Mouse (Mus musculus) liver, embryonic 14.5 days (tissue): ENCODE measurements at regions not wholly inside any gene's neighbourhood (a gene's known extent, or its start where the extent isn't known, plus 50 kb on each side); places are given as distances from the start of the nearest gene placed in this dataset.

Experiments used
- ATAC-seq: fragments of 200-750 bp; cut with Nextera tagmentation; 2 replicates; pipeline ENCODE4 v1.8.0; 2017; ENCODE audit warnings: moderate number of reproducible peaks, mild to moderate bottlenecking, moderate library complexity; ENCODE audit not compliant: insufficient read depth
- DNase-seq, 3 experiments: peaks; one replicate each; pipeline ENCODE4 v3.0.0-alpha.2; 2012 to 2013; ENCODE audit warnings: low read depth in 3 of 3, low spot score in 3 of 3
- H3K27ac ChIP-seq: fragments of 300-500 bp; sonication (generic); 2 replicates; pipeline ENCODE4 v1.5.1; 2014; ENCODE audit warnings: moderate library complexity, mild to moderate bottlenecking, control low read depth, inconsistent platforms
- H3K27me3 ChIP-seq: fragments of 300-500 bp; sonication (generic); 2 replicates; pipeline ENCODE4 v1.6.1; 2014; ENCODE audit warnings: mild to moderate bottlenecking, low read length, moderate library complexity; ENCODE audit not compliant: control insufficient read depth, insufficient read depth
- H3K36me3 ChIP-seq: fragments of 300-500 bp; sonication (generic); replicated peaks from 2 replicates; pipeline ENCODE4 v1.6.1; 2014; ENCODE audit warnings: low read depth; ENCODE audit not compliant: control insufficient read depth, insufficient read depth
- H3K4me1 ChIP-seq, 2 experiments: fragments of 200-500 bp in 1 of 2; fragments of 300-500 bp in 1 of 2; sonication (generic) in 1 of 2; replicated peaks; 2 replicates each; pipeline ENCODE4 v1.6.1; 2012 to 2014; ENCODE audit warnings: antibody characterized with exemption in 1 of 2, inconsistent platforms in 1 of 2, low read length in 1 of 2; ENCODE audit not compliant: control insufficient read depth in 2 of 2, insufficient read depth in 2 of 2
- H3K4me2 ChIP-seq: fragments of 300-500 bp; sonication (generic); 2 replicates; pipeline ENCODE4 v1.6.1; 2014; ENCODE audit warnings: low read depth, mild to moderate bottlenecking, control low read depth, moderate library complexity
- H3K4me3 ChIP-seq, 2 experiments: fragments of 200-500 bp in 1 of 2; fragments of 300-500 bp in 1 of 2; sonication (generic) in 1 of 2; 2 replicates each; pipeline ENCODE4 v1.5.1; 2012 to 2014; ENCODE audit warnings: low read depth in 2 of 2, low read length in 2 of 2, mild to moderate bottlenecking in 2 of 2, control low read depth in 1 of 2, inconsistent platforms in 1 of 2, moderate library complexity in 1 of 2; ENCODE audit not compliant: insufficient read depth in 1 of 2
- H3K9ac ChIP-seq: fragments of 300-500 bp; sonication (generic); replicated peaks from 2 replicates; pipeline ENCODE4 v1.6.1; 2014; ENCODE audit warnings: mild to moderate bottlenecking, control low read depth, moderate library complexity
- H3K9me3 ChIP-seq: fragments of 300-500 bp; sonication (generic); 2 replicates; pipeline ENCODE4 v1.6.1; 2016; ENCODE audit warnings: low read length, mixed read lengths; ENCODE audit not compliant: control insufficient read depth
- CTCF ChIP-seq: IDR thresholded peaks from 2 replicates; pipeline ENCODE4 v1.5.1; 2016; ENCODE audit warnings: antibody characterized with exemption, low read depth, control low read depth
- EP300 ChIP-seq: IDR thresholded peaks from 2 replicates; pipeline ENCODE4 v1.6.1; 2016; ENCODE audit warnings: antibody characterized with exemption, low read depth
- WGBS: fragments of 180-500 bp; shearing (Covaris S2); extraction: QIAGEN DNeasy Blood & Tissue Kit; methylation state at CpG from one replicate; pipeline ENCODE4 v1.1.7; 2014; ENCODE audit not compliant: insufficient replicate concordance; 5-methylcytosine and 5-hydroxymethylcytosine counted together

DNA sequence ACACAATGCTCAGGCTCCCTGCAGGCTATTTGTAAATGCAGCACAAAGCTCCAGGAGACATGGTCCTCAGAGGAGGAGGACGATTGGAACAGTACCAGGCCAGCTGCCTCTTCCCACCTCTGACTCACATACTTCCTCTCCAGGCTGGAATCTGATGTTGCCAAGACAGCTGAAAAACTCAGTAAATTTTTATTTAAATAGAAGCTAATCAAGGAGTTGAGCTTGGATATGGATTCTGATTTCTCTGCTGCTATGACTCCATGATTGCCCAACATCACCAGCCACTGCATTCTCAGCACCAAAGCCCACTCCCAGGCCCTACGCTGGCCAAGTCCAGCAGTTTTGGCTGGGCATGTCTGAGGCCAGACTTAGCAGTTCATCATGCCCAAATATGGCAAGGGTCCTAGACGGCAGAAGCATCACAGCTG is 282.8 kb upstream of the Mctp2 start:
- no peak overlapping the region for H3K4me2 ChIP-seq
- 47% methylated on average over 3 of the region's 3 CpGs for WGBS
- no peak overlapping the region for H3K27ac ChIP-seq
- H3K9me3 ChIP-seq: no peaks in the 10 kb centered on the region
- TF ChIP-seq CTCF: no peak
- no peak for TF ChIP-seq EP300
- ATAC-seq: no peak
- no peaks in the 10 kb centered on the region for H3K4me1 ChIP-seq
- H3K36me3 ChIP-seq: no peaks in the 10 kb centered on the region
- H3K9ac ChIP-seq: no peak overlapping the region
- no peaks in the 10 kb centered on the region for H3K27me3 ChIP-seq
- no peak for DNase-seq
- H3K4me3 ChIP-seq: no peak overlapping the region

GRCm38 (mm10) chr7:72590351-72591115 is 284.1 kb upstream of the Mctp2 start:
- no peak overlapping the region for H3K4me2 ChIP-seq
- no peak for ATAC-seq

GRCm38 (mm10) chr7:72592110-72592509 is 285.7 kb upstream of the Mctp2 start:
- H3K9ac ChIP-seq: no peak overlapping the region
- H3K27ac ChIP-seq: no peak overlapping the region
- 63% methylated on average over 6 of the region's 6 CpGs for WGBS
- TF ChIP-seq CTCF (no peak), EP300 (no peak)
- no peaks in the 10 kb centered on the region for H3K27me3 ChIP-seq
- no peak overlapping the region for H3K4me2 ChIP-seq
- no peak for DNase-seq
- ATAC-seq: no peak
- no peak overlapping the region for H3K4me3 ChIP-seq
- no peaks in the 10 kb centered on the region for H3K4me1 ChIP-seq
- no peaks in the 10 kb centered on the region for H3K36me3 ChIP-seq
- H3K9me3 ChIP-seq: no peaks in the 10 kb centered on the region

More at GRCm38 (mm10) chr7:72590351-72591115, 284.1 kb upstream of the Mctp2 start:
- no peak for DNase-seq
- H3K4me3 ChIP-seq: no peak overlapping the region
- 45% methylated on average over 4 of the region's 4 CpGs for WGBS
- H3K9me3 ChIP-seq: no peaks in the 10 kb centered on the region
- no peak for TF ChIP-seq CTCF
- TF ChIP-seq EP300: no peak
- H3K36me3 ChIP-seq: no peaks in the 10 kb centered on the region
- no peaks in the 10 kb centered on the region for H3K27me3 ChIP-seq
- no peaks in the 10 kb centered on the region for H3K4me1 ChIP-seq
- H3K9ac ChIP-seq: no peak overlapping the region
- H3K27ac ChIP-seq: no peak overlapping the region

DNA sequence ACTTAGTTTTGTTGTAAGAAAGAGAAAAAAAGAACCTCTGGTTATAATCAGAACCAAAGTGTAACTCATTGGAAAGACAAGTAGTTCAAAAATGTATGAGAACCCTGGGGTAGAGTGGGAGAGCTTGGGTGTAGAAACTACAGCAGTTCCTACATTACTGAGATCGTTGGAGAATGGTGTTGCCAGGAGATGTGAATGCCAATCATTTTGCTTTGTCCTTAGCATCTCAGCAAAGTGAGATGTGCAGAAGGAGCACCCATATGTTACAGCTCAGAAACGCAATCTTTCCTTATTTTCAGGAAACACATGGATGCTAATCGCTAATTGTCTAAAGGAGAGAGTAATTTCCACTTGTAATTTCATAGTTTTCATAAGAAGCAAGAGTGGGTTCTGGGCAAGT is 286.2 kb upstream of the Mctp2 start:
- no peaks in the 10 kb centered on the region for H3K27me3 ChIP-seq
- H3K9ac ChIP-seq: no peak overlapping the region
- no peak for DNase-seq
- H3K4me3 ChIP-seq: no peak overlapping the region
- TF ChIP-seq EP300 (no peak), CTCF (no peak)
- no peak overlapping the region for H3K4me2 ChIP-seq
- no peak overlapping the region for H3K27ac ChIP-seq
- H3K9me3 ChIP-seq: no peaks in the 10 kb centered on the region
- WGBS: 57% methylated on average over 3 of the region's 3 CpGs
- ATAC-seq: no peak
- no peaks in the 10 kb centered on the region for H3K36me3 ChIP-seq
- no peaks in the 10 kb centered on the region for H3K4me1 ChIP-seq

DNA sequence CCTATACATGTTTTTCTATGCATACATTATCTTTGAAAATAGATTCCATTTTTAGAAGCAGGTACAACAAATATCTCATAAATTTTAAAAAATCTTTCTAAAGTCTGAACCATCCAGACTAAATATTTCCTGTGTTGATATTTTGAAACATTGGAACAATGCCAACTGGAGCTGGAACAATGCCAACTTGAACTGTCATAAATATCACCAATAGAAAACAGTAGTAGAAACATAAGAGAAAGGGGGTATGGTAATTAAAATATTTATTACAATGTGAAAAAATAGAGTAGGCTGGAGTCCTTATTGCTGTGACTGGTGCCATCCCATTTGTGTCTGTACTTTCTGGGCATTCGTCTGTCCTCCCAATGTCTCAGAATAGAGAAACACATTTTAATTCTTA is 286.9 kb upstream of the Mctp2 start:
- Histone ChIP-seq H3K4me3 (no peak overlapping the region), H3K27me3 (no peaks in the 10 kb centered on the region), H3K9me3 (no peaks in the 10 kb centered on the region), H3K4me1 (no peaks in the 10 kb centered on the region), H3K9ac (no peak overlapping the region), H3K36me3 (no peaks in the 10 kb centered on the region), H3K27ac (no peak overlapping the region), H3K4me2 (no peak overlapping the region)
- WGBS: 64% methylated on average over 1 of the region's 1 CpGs
- no peak for ATAC-seq
- TF ChIP-seq CTCF (no peak), EP300 (no peak)
- no peak for DNase-seq
